Mouse (Mus musculus): ENCODE measurements around the gene Pigq. TPM values are rescaled to one million over a fixed set of nuclear protein-coding genes. Genes with fewer than 3 reads are reported as not detected.

The Pigq gene
- polyA plus RNA-seq, 1 experiment: 156 TPM

DNA sequence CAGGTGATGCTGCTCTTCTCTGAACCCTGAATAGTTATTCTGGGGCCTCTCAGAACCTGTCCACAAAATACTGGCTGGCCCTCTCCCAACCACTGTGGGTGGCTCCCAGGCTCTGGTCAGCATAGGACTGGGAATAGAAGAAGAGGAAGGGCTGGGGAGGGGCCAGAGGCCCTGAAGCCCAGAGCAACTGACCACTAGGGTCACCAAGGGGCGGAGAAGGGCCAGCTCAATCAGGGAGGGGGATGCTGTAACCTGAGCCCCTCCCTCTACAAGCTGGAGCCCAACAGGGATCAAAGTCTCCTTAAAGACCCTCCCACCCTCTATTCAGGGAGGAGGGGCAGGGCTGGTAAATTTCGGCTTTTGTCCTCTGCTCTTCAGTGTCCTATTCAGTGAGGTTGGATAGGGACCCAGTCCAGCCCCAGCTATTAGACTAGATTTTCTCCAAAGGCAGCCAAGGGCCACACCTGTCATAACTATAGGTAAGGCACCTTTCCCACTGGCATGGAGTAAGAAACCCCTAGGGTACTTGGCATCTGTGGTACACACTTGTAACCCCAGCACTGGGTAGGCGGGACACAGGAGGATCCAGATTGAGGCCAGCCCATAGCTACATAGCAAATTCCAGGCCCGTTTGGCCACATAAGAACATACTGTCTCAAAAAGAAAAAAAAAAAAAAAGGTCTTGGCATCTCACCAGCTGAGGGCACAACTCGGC lies 64.4 kb downstream of the Pigq start, which contains the start of gene Wfikkn1:
Gene Wfikkn1, minus strand, starts transcription at position 663 of the 715 bp plus-strand sequence.
- no peak within 1 kb of the TSS for H3K27ac ChIP-seq (ENCODE audit: insufficient read depth, low read length)
- TF ChIP-seq POLR2A (IDR thresholded peaks at IDR 0.05; ENCODE audit: extremely low read depth, insufficient read depth, low read length): no peak
- TF ChIP-seq CTCF (IDR thresholded peaks at IDR 0.05; ENCODE audit: extremely low read depth, insufficient read depth, low read length): no peak
- no peak within 1 kb of the TSS for H3K4me3 ChIP-seq (ENCODE audit: insufficient read depth, low read length)
- H3K4me1 ChIP-seq (ENCODE audit: control insufficient read depth, insufficient read depth, low read length): peaks cover 5% of the 10 kb centered on the region; the same call in 1 of the 2 replicates

DNA sequence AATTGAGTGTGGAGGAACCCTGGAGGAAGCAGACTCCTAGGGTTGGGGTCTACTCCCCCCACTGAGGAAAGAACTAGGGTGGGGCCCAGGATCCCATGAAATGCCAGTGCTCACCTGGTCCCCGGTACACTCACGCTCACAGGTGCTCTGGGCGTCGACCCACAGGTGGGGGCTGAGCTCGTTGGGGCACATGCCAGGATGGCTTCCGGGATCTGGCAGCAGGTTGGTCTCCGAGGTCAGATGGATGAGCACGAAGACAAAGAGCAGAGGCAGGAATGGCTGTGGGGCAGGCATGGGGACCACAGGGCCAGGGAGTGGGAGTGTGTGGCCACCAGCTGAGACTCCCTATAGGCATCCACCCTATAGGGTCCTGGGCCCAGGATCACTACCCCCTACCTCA lies 65.0 kb downstream of the Pigq start:
- Histone ChIP-seq H3K4me3 (ENCODE audit: insufficient read depth, low read length) (no peak overlapping the region), H3K27ac (ENCODE audit: insufficient read depth, low read length) (no peak overlapping the region), H3K4me1 (ENCODE audit: control insufficient read depth, insufficient read depth, low read length) (peaks cover 5% of the 10 kb centered on the region; the same call in 1 of the 2 replicates)
- no peak for TF ChIP-seq CTCF (IDR thresholded peaks at IDR 0.05; ENCODE audit: extremely low read depth, insufficient read depth, low read length)
- TF ChIP-seq POLR2A (IDR thresholded peaks at IDR 0.05; ENCODE audit: extremely low read depth, insufficient read depth, low read length): no peak

DNA sequence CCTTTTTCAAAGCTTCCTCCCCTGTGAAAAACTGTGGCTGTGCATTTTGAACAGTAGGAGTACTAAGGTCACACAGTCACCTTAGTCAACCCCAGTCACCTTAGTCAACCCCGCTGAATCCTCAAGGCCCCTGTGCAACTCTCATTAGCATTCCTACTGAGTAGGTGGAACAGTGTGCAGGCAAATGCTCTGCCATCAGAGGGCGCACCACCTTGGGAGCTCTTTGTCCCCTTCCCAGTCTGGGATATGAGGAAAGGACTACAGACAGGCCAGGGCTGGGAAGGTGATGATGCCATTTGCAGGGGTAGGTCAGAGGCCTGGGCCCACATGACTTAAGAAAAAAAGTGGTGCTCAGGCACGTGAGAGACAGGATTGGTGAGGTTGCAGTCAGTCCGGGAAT lies 65.5 kb downstream of the Pigq start:
- TF ChIP-seq CTCF (IDR thresholded peaks at IDR 0.05; ENCODE audit: extremely low read depth, insufficient read depth, low read length): peak; percentile 53
- no peak for TF ChIP-seq POLR2A (IDR thresholded peaks at IDR 0.05; ENCODE audit: extremely low read depth, insufficient read depth, low read length)
- no peak overlapping the region for H3K4me3 ChIP-seq (ENCODE audit: insufficient read depth, low read length)
- H3K4me1 ChIP-seq (ENCODE audit: control insufficient read depth, insufficient read depth, low read length): peaks cover 5% of the 10 kb centered on the region; the same call in 1 of the 2 replicates
- H3K27ac ChIP-seq (ENCODE audit: insufficient read depth, low read length): no peak overlapping the region

DNA sequence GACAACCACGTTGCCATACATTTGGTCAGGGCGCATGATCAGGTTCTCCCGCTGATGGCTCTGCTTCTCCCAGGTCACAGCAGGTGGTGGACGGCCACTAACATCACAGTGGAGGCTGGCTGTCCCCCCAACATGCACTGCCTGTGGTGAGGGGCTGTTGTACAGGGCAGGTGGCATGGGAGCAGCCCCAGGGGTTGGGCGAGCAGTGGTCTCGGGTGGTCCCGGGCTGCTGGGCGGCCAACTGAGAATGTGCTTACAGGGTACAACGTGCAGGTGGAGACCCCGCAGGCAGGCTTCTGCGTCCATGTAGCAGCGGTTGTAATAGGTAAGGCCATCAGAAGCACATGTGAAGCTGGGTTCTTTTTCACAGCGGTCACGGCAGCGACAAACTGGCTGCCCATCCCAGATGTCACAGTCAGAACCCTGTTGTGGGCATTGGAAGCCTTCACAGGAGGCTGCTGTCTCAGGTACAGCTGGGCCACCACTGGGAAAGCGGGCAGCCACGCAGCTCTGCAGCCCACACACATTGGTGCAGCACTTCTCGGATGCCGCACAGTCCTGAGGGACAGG lies 66.0 kb downstream of the Pigq start:
- no peak overlapping the region for H3K4me3 ChIP-seq (ENCODE audit: insufficient read depth, low read length)
- TF ChIP-seq CTCF (IDR thresholded peaks at IDR 0.05; ENCODE audit: extremely low read depth, insufficient read depth, low read length) (no peak), POLR2A (IDR thresholded peaks at IDR 0.05; ENCODE audit: extremely low read depth, insufficient read depth, low read length) (no peak)
- H3K27ac ChIP-seq (ENCODE audit: insufficient read depth, low read length): no peak overlapping the region
- peaks cover 5% of the 10 kb centered on the region; the same call in 1 of the 2 replicates for H3K4me1 ChIP-seq (ENCODE audit: control insufficient read depth, insufficient read depth, low read length)

DNA sequence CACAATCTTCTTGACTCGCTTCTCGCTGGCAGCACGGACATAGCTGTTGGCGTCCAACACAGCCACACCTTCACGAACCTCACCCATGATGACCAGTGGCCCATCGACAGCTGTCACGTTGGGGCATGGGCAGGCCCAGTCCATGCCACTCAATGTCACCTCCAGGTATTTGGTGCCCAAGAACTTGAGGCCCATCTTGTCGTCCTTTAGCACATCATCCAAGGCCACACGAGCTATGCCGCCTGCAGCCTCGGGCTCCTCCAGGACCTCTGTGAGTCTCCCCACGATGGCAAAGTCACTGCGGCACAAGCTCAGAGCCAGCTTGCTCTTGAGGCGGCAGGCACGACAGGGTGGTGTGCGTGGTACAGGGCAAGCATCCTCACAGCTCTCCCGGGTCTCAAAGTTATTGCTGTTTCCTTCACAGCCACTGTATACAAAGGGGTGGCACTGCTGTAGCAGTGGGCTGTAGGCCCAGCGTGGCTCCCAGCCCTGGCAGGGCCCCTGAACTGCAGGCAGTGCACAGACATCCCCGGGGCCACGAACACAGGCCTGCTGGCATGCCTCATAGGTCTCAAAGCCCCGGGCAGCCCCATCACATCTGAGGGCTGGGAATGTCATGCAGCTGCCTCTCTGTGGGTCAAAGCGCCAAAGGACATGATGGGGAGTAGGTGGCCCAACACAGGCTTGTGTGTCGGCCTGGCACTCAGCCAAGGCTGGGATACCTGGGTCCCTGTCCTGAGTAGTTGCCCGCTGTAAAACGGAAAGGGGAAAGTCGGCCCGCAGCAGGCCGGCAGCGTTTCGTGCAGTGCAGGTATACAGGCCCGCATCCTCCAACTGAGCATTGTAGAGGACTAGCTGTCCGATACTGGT lies 66.8 kb downstream of the Pigq start:
- TF ChIP-seq CTCF (IDR thresholded peaks at IDR 0.05; ENCODE audit: extremely low read depth, insufficient read depth, low read length) (no peak), POLR2A (IDR thresholded peaks at IDR 0.05; ENCODE audit: extremely low read depth, insufficient read depth, low read length) (no peak)
- Histone ChIP-seq H3K27ac (ENCODE audit: insufficient read depth, low read length) (no peak overlapping the region), H3K4me3 (ENCODE audit: insufficient read depth, low read length) (no peak overlapping the region), H3K4me1 (ENCODE audit: control insufficient read depth, insufficient read depth, low read length) (peaks cover 5% of the 10 kb centered on the region; the same call in 1 of the 2 replicates)

DNA sequence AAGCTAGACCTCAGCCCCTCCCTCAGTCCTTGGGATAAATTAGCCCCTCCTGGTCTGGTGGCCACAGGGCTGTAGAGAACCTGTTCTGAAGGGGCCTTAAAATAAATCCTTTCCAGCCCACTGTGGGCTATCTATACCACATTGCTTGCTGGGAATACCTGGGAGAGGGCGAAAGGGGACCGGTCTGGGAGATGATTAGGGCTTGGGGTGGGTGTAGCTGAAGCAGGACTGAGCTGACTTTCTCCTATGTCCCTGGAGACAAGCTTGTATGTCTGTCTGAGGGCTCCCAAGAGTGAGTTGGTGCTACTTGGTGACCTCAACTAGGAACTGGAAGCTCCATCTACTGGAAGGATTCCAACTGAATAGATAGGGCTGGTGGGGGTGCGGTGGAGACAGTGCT lies 67.7 kb downstream of the Pigq start:
- H3K4me1 ChIP-seq (ENCODE audit: control insufficient read depth, insufficient read depth, low read length): peaks cover 5% of the 10 kb centered on the region; the same call in 1 of the 2 replicates
- H3K27ac ChIP-seq (ENCODE audit: insufficient read depth, low read length): no peak overlapping the region
- H3K4me3 ChIP-seq (ENCODE audit: insufficient read depth, low read length): no peak overlapping the region
- TF ChIP-seq POLR2A (IDR thresholded peaks at IDR 0.05; ENCODE audit: extremely low read depth, insufficient read depth, low read length) (no peak), CTCF (IDR thresholded peaks at IDR 0.05; ENCODE audit: extremely low read depth, insufficient read depth, low read length) (no peak)

Other genes with a start within 250 kb of the Pigq start
- 438 and 442 TPM in 2 replicates for gene Gng13, start 227.8 kb downstream of the Pigq start, polyA plus RNA-seq (2012; rRNA removed)
- gene Chtf18, start 217.5 kb downstream of the Pigq start, polyA plus RNA-seq (2012; rRNA removed): 2.3 and 2.4 TPM in 2 replicates
- gene Rpusd1, start 217.3 kb downstream of the Pigq start, polyA plus RNA-seq (2012; rRNA removed): 129 and 142 TPM in 2 replicates
- 0.77 and 1.0 TPM in 2 replicates for gene Mslnl, start 208.9 kb downstream of the Pigq start, polyA plus RNA-seq (2012; rRNA removed)
- 2.3 and 3.0 TPM in 2 replicates for gene Msln, start 190.6 kb downstream of the Pigq start, polyA plus RNA-seq (2012; rRNA removed)
- 39.4 and 41.9 TPM in 2 replicates for gene Narfl, start 171.2 kb downstream of the Pigq start, polyA plus RNA-seq (2012; rRNA removed)
- 230 and 253 TPM in 2 replicates for gene Haghl, start 159.3 kb downstream of the Pigq start, polyA plus RNA-seq (2012; rRNA removed)
- gene Ccdc78, start 158.4 kb downstream of the Pigq start, polyA plus RNA-seq (2012; rRNA removed): 0.17 and 0.52 TPM in 2 replicates
- gene Fam173a, start 152.0 kb downstream of the Pigq start, polyA plus RNA-seq (2012; rRNA removed): 152 and 159 TPM in 2 replicates
- 2.3 and 4.0 TPM in 2 replicates for gene AC134908.4, start 149.3 kb downstream of the Pigq start, polyA plus RNA-seq (2012; rRNA removed)
- gene Metrn, start 147.8 kb downstream of the Pigq start, polyA plus RNA-seq (2012; rRNA removed): 134 and 141 TPM in 2 replicates
- 670 and 731 TPM in 2 replicates for gene Fbxl16, start 135.9 kb downstream of the Pigq start, polyA plus RNA-seq (2012; rRNA removed)
- gene Wdr24, start 121.3 kb downstream of the Pigq start, polyA plus RNA-seq (2012; rRNA removed): 36.4 and 40.0 TPM in 2 replicates
- 55.6 and 58.1 TPM in 2 replicates for gene Jmjd8, start 116.1 kb downstream of the Pigq start, polyA plus RNA-seq (2012; rRNA removed)
- 284 and 299 TPM in 2 replicates for gene Stub1, start 111.5 kb downstream of the Pigq start, polyA plus RNA-seq (2012; rRNA removed)
- gene Rhbdl1, start 107.6 kb downstream of the Pigq start, polyA plus RNA-seq (2012; rRNA removed): 109 and 118 TPM in 2 replicates
- gene Gm20683, start 103.2 kb downstream of the Pigq start, polyA plus RNA-seq (2012; rRNA removed): 40.8 and 45.0 TPM in 2 replicates
- 108 and 119 TPM in 2 replicates for gene Rhot2, start 100.1 kb downstream of the Pigq start, polyA plus RNA-seq (2012; rRNA removed)
- gene Wdr90, start 83.4 kb downstream of the Pigq start, polyA plus RNA-seq (2012; rRNA removed): 38.2 and 48.5 TPM in 2 replicates
- gene Mcrip2, start 76.2 kb downstream of the Pigq start, polyA plus RNA-seq (2012; rRNA removed): 29.2 and 29.9 TPM in 2 replicates
- 76.5 and 79.2 TPM in 2 replicates for gene Mettl26, start 69.9 kb downstream of the Pigq start, polyA plus RNA-seq (2012; rRNA removed)
- gene Wfikkn1, start 64.1 kb downstream of the Pigq start, polyA plus RNA-seq (2012; rRNA removed): 0.26 and 0.61 TPM in 2 replicates
- gene Rab40c, start 25.2 kb downstream of the Pigq start, polyA plus RNA-seq (2012; rRNA removed): 68.9 and 71.1 TPM in 2 replicates
- 1.1 and 1.9 TPM in 2 replicates for gene Nhlrc4, start within 50 bp of the Pigq start, polyA plus RNA-seq (2012; rRNA removed)
- 0.79 and 0.92 TPM in 2 replicates for gene A930017K11Rik, start 7.6 kb upstream of the Pigq start, polyA plus RNA-seq (2012; rRNA removed)
- gene Capn15, start 40.9 kb upstream of the Pigq start, polyA plus RNA-seq (2012; rRNA removed): 45.8 and 48.0 TPM in 2 replicates
- 88.5 and 94.2 TPM in 2 replicates for gene Rab11fip3, start 124.6 kb upstream of the Pigq start, polyA plus RNA-seq (2012; rRNA removed)
- gene Decr2, start 145.4 kb upstream of the Pigq start, polyA plus RNA-seq (2012; rRNA removed): 43.5 and 49.8 TPM in 2 replicates
- 11.5 and 11.8 TPM in 2 replicates for gene Nme4, start 150.7 kb upstream of the Pigq start, polyA plus RNA-seq (2012; rRNA removed)
- 27.4 and 31.6 TPM in 2 replicates for gene Tmem8, start 168.4 kb upstream of the Pigq start, polyA plus RNA-seq (2012; rRNA removed)
- gene Mrpl28, start 178.6 kb upstream of the Pigq start, polyA plus RNA-seq (2012; rRNA removed): 96.3 and 101 TPM in 2 replicates
- gene Axin1, start 193.8 kb upstream of the Pigq start, polyA plus RNA-seq (2012; rRNA removed): 15.4 and 16.0 TPM in 2 replicates